Mouse (Mus musculus) lung, adult 10 weeks (tissue): Measurements from ENCODE around the gene Rimbp3. TPM values are rescaled to one million over a fixed set of nuclear protein-coding genes. Genes with fewer than 3 reads are reported as not detected.

Experiments used
- polyA plus RNA-seq: library from polyadenylated mRNA; stranded (reverse); fragments of 350-450 nt; fragmentation: Illumina TruSeq; extraction: RNeasy Lipid Tissue Mini Kit (QIAGEN cat#74804); gene quantifications from one replicate; pipeline ENCODE4 v1.2.3, GENCODE M21; 2014; ENCODE audit warnings: low read depth, low replicate concordance; ENCODE audit not compliant: insufficient read depth

Rimbp3 gene
- polyA plus RNA-seq = not detected

DNA sequence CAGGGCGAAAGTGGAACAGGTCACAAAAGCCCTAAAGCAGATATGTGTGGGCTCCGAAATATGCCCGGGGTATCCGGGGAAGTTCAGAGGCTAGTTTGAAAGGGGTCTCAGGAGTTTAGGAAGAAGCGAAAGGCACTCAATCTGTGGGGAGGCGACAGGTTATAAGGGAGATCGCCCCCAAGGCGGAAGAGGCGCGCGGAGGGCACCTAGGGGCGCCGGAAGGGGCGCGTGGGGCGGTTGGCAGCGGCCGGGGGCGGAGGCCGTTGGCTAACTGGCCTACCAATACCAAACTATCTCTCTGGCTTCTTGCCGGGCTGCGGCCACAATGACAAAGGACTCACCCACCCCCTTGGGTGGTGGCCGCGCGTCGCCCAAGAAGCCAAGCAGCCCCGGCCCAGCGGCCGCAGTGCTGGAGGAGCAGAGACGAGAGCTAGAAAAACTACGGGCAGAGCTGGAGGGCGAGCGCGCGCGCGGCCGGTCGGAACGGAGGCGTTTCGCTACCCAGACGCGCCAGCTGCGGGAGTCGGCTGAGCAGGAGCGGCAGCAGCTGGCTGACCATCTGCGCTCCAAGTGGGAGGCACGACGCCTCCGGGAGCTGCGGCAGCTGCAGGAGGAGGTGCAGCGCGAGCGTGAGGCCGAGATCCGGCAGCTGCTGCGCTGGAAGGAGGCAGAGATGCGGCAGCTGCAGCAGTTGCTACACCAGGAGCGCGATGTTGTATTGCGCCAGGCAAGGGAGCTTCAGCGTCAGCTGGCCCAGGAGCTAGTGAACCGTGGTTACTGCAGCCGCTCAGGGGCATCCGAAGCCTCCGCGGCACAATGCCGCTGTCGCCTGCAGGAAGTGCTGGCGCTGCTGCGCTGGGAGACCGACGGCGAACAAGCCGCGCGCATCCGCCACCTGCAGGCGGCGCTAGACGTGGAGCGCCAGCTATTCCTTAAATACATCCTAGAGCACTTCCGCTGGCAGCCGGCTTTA is at the start of gene Rimbp3:
TSS of gene Rimbp3 (plus strand) at position 215 of the 973 bp plus-strand sequence.

GRCm38 (mm10) chr16:17202549-17202948 is 5.9 kb upstream of the Rimbp3 start, which contains the start of gene Ube2l3:
Gene Ube2l3 (minus strand): TSS chr16:17202649.

DNA sequence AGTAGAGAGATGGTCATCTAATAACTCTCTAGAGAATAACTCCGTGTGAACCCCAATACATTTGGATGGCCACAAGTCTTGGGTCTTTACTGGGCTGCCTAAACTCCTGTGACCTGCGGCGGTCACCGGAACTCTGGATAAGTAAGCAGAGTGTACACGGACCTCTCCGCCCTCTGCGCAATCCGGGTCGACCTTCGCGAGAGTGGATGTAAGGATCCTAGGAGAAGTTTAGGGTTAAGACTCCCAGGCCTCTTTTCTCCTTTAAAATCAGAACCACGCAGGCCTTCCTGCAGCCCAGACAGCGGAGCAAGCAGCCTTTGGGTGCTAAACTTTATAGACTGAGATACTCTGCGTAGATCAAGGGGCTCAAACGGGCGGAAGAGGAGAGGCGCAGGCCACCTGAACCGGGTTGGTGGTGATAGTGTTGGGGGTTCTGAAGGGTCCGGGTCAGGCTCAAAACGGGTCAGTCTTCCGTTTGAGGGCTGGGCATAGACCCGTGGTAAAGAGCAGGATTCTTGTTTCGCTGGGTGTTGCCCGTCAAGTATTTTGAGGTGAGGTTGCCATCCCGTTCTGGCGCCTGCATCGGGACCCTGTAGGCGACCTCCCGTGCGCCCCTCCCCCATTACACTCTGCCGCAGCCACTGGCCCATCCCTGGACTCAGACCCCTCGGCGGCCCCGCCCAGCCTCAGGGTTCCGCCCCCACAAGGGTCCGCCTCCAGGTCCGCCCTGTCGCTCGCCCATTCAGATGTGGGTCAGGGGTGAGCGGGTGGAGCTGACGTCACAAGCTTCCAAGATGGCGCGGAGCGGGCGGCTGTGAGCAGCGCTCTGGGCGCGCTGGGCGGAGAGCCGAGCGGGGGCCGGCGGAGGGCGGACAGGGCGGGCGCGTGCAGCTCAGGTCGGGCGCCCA is 24.6 kb downstream of the Rimbp3 start, which contains the start of gene Hic2:
TSS of gene Hic2 (plus strand) at position 779 of the 908 bp plus-strand sequence.

Other genes with a start within 250 kb of the Rimbp3 start
- 47.7 TPM for gene Mapk1, start 225.2 kb upstream of the Rimbp3 start, polyA plus RNA-seq
- 2.1 TPM for gene Ypel1, start 138.9 kb upstream of the Rimbp3 start, polyA plus RNA-seq
- 38.8 TPM for gene Ppil2, start 97.3 kb upstream of the Rimbp3 start, polyA plus RNA-seq
- 0.53 TPM for gene 2610318N02Rik, start 83.4 kb upstream of the Rimbp3 start, polyA plus RNA-seq
- 37.1 TPM for gene Sdf2l1, start 76.2 kb upstream of the Rimbp3 start, polyA plus RNA-seq
- gene Ydjc, start 64.0 kb upstream of the Rimbp3 start, polyA plus RNA-seq = 1.2 TPM
- gene Ccdc116, start 61.4 kb upstream of the Rimbp3 start, polyA plus RNA-seq = 0.15 TPM
- 95.1 TPM for gene Ube2l3, start 6.0 kb upstream of the Rimbp3 start, polyA plus RNA-seq
- 0.52 TPM for gene Hic2, start 25.0 kb downstream of the Rimbp3 start, polyA plus RNA-seq
- 3.7 TPM for gene Tmem191c, start 67.5 kb downstream of the Rimbp3 start, polyA plus RNA-seq
- 1.6 TPM for gene Serpind1, start 122.8 kb downstream of the Rimbp3 start, polyA plus RNA-seq
- gene Snap29, start 197.4 kb downstream of the Rimbp3 start, polyA plus RNA-seq = 15.6 TPM
- gene Pi4ka, start 197.7 kb downstream of the Rimbp3 start, polyA plus RNA-seq = 34.8 TPM
- gene Crkl, start 243.4 kb downstream of the Rimbp3 start, polyA plus RNA-seq = 12.3 TPM